Mouse (Mus musculus) layer of hippocampus, postnatal 36 days (tissue): ENCODE results near the gene Gm20738. TPM values are rescaled to one million over a fixed set of nuclear protein-coding genes. Genes with fewer than 3 reads are reported as not detected.
"Not testable (repeated sequence)": the region's sequence is repeated elsewhere in the genome, so short reads cannot be mapped to it uniquely, and the experiment has no call there.

Experiments
- DNase-seq, 2 experiments: peaks; one replicate each; pipeline ENCODE4 v3.0.0; 2022
- total RNA-seq, 2 experiments: library from RNA; stranded (reverse); gene quantifications; 2 replicates each; pipeline ENCODE4 v1.2.3; 2021

Gene Gm20738
- total RNA-seq: not detected

GRCm38 (mm10) chrY:37957511-37957910, at the start of gene Gm20738:
Gene Gm20738, plus strand, starts transcription at chrY:37957811.
- DNase-seq: not testable (repeated sequence)
